Mouse (Mus musculus) brain, embryonic 14.5 days (tissue): Measurements from ENCODE around the gene Xylt1.

Experiments
- CTCF ChIP-seq: fragments of 200-500 bp; IDR thresholded peaks from 2 replicates; pipeline ENCODE4 v1.5.1; 2012; ENCODE audit warnings: inconsistent platforms, mild to moderate bottlenecking, moderate library complexity, borderline replicate concordance; ENCODE audit not compliant: insufficient read depth, insufficient read length; ENCODE audit errors: extremely low read depth
- POLR2A ChIP-seq: fragments of 200-500 bp; IDR thresholded peaks from 2 replicates; pipeline ENCODE4 v1.6.1; 2012; ENCODE audit warnings: mild to moderate bottlenecking, inconsistent platforms, borderline replicate concordance; ENCODE audit not compliant: poor library complexity, insufficient read depth, insufficient read length, severe bottlenecking; ENCODE audit errors: extremely low read depth

DNA sequence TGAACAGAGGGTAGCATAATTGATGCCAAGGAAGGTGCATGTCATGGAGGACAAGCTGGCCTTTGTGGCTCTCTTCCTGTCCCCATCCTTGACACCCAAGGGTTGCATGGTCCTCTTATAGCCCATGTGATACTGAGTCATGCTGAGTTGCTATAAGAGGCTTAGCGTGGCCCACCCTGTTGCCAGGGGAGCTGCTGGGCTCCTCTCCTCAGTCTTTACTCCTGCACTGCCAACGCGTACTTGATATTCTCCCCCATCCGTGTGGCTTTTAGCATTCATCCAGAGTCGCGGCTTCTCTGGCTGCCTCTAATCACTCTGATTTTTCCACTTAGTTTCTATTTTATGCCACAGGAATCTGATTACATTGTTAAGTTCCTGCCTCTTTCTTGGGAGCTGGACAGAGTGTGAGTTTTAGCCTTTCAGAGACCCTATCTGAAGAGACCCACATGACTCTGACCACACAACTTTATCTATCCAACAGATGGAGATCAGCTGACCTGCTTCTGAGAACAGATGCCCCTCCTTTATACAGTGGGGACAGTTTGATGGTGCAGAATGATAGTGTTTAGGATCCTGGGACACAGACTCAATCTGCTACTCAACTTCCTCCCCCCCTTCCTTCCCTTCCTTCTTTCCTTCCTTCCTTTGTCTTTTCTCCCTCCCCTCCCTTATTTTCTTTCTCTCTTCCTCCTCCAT is 206.6 kb downstream of the Xylt1 start:
- TF ChIP-seq CTCF (no peak), POLR2A (no peak)
